Mouse (Mus musculus) CH12.LX (cell line): ENCODE results near the gene B3gnt2. TPM values are rescaled to one million over a fixed set of nuclear protein-coding genes. Genes with fewer than 3 reads are reported as not detected.

Experiments
- DNase-seq: peaks from one replicate; pipeline ENCODE4 v3.0.0-alpha.2; 2013; ENCODE audit errors: extremely low read depth
- H3K27ac ChIP-seq: 2 replicates; pipeline ENCODE4 v1.5.1; 2012; ENCODE audit warnings: low read depth, mild to moderate bottlenecking, control low read depth, moderate library complexity; ENCODE audit not compliant: insufficient read depth
- H3K27me3 ChIP-seq: replicated peaks from 2 replicates; pipeline ENCODE3; 2012; ENCODE audit warnings: inconsistent platforms
- H3K36me3 ChIP-seq, 2 experiments: replicated peaks in 1 of 2; 2 replicates each; pipeline versions ENCODE3 to v1.6.1; 2012; ENCODE audit warnings: inconsistent platforms in 1 of 2, low read length in 1 of 2, mild to moderate bottlenecking in 1 of 2, mixed read lengths in 1 of 2, moderate library complexity in 1 of 2; ENCODE audit not compliant: control insufficient read depth in 1 of 2, insufficient read depth in 1 of 2
- H3K4me1 ChIP-seq, 2 experiments: 2 replicates each; pipeline ENCODE4 v1.6.1; 2012; ENCODE audit warnings: inconsistent platforms in 1 of 2, moderate library complexity in 1 of 2; ENCODE audit not compliant: insufficient read depth in 2 of 2, control insufficient read depth in 1 of 2
- H3K4me2 ChIP-seq: 2 replicates; pipeline ENCODE4 v1.6.1; 2012; ENCODE audit warnings: low read depth, mild to moderate bottlenecking, control low read depth; ENCODE audit not compliant: poor library complexity, insufficient read depth, severe bottlenecking
- H3K4me3 ChIP-seq, 3 experiments: fragments of 150-350 bp in 1 of 3; sonication (generic) in 1 of 3; replicated peaks in 1 of 3; 2 replicates each; pipeline versions ENCODE3 to v1.5.1; 2011 to 2012; ENCODE audit warnings: low read depth in 2 of 3, low read length in 2 of 3, mild to moderate bottlenecking in 2 of 3, moderate library complexity in 2 of 3, control low read depth in 1 of 3, improper control_type of control experiment in 1 of 3, inconsistent platforms in 1 of 3, mixed read lengths in 1 of 3; ENCODE audit not compliant: poor library complexity in 1 of 3
- H3K79me2 ChIP-seq: replicated peaks from 2 replicates; pipeline ENCODE4 v1.6.1; 2012; ENCODE audit warnings: mild to moderate bottlenecking, moderate library complexity; ENCODE audit not compliant: control insufficient read depth, poor library complexity, insufficient read depth, severe bottlenecking; ENCODE audit errors: extremely low read depth
- H3K9ac ChIP-seq: 2 replicates; pipeline ENCODE4 v1.6.1; 2012; ENCODE audit warnings: low read depth, mild to moderate bottlenecking, control low read depth, moderate library complexity; ENCODE audit not compliant: insufficient read depth
- H3K9me3 ChIP-seq: replicated peaks from 2 replicates; pipeline ENCODE3; 2012; ENCODE audit warnings: low read length, inconsistent platforms, mixed read lengths
- BHLHE40 ChIP-seq: IDR thresholded peaks from 2 replicates; pipeline ENCODE4 v1.6.1; 2011; ENCODE audit warnings: mild to moderate bottlenecking, low read depth, low read length, improper control_type of control experiment
- CHD1 ChIP-seq: IDR thresholded peaks from 2 replicates; pipeline ENCODE4 v1.6.1; 2012; ENCODE audit warnings: low read depth, low read length, improper control_type of control experiment, inconsistent platforms
- CHD2 ChIP-seq: IDR thresholded peaks from 2 replicates; pipeline ENCODE4 v1.6.1; 2011; ENCODE audit warnings: low read length, improper control_type of control experiment
- CTCF ChIP-seq, 2 experiments: IDR thresholded peaks in 1 of 2; conservative IDR thresholded peaks in 1 of 2; 2 replicates each; pipeline ENCODE4 v1.5.1; 2011 to 2012; ENCODE audit warnings: low read depth in 2 of 2, low read length in 2 of 2, improper control_type of control experiment in 1 of 2, inconsistent platforms in 1 of 2, mild to moderate bottlenecking in 1 of 2, moderate library complexity in 1 of 2
- E2F4 ChIP-seq: IDR thresholded peaks from 2 replicates; pipeline ENCODE4 v1.6.1; 2011; ENCODE audit warnings: low read depth, low read length, improper control_type of control experiment; ENCODE audit not compliant: insufficient replicate concordance
- ELF1 ChIP-seq: IDR thresholded peaks from 2 replicates; pipeline ENCODE4 v1.6.1; 2014; ENCODE audit warnings: low read depth, mild to moderate bottlenecking, inconsistent platforms, low read length, improper control_type of control experiment
- EP300 ChIP-seq: IDR thresholded peaks from 2 replicates; pipeline ENCODE4 v1.6.1; 2011; ENCODE audit warnings: low read length, improper control_type of control experiment
- ETS1 ChIP-seq: conservative IDR thresholded peaks from 2 replicates; pipeline ENCODE4 v1.6.1; 2012; ENCODE audit warnings: low read depth, mild to moderate bottlenecking, inconsistent platforms, low read length, improper control_type of control experiment, moderate library complexity
- GABPA ChIP-seq: IDR thresholded peaks from 2 replicates; pipeline ENCODE4 v1.6.1; 2012; ENCODE audit warnings: low read depth, low read length, improper control_type of control experiment, inconsistent platforms; ENCODE audit not compliant: insufficient replicate concordance
- HCFC1 ChIP-seq: IDR thresholded peaks from 2 replicates; pipeline ENCODE4 v1.6.1; 2012; ENCODE audit warnings: low read depth, mild to moderate bottlenecking, inconsistent platforms, low read length, improper control_type of control experiment
- IRF4 ChIP-seq: IDR thresholded peaks from 2 replicates; pipeline ENCODE4 v1.6.1; 2014; ENCODE audit warnings: low read depth, mild to moderate bottlenecking, inconsistent platforms, low read length, improper control_type of control experiment
- JUN ChIP-seq: IDR thresholded peaks from 2 replicates; pipeline ENCODE4 v1.6.1; 2011; ENCODE audit warnings: low read depth, mild to moderate bottlenecking, low read length, improper control_type of control experiment, moderate library complexity; ENCODE audit not compliant: insufficient read depth
- JUND ChIP-seq: conservative IDR thresholded peaks from 2 replicates; pipeline ENCODE4 v1.6.1; 2011; ENCODE audit warnings: low read depth, low read length, improper control_type of control experiment
- KAT2A ChIP-seq: IDR thresholded peaks from 2 replicates; pipeline ENCODE4 v1.6.1; 2012; ENCODE audit warnings: low read length, improper control_type of control experiment, inconsistent platforms; ENCODE audit not compliant: insufficient replicate concordance
- MAFK ChIP-seq: IDR thresholded peaks from 2 replicates; pipeline ENCODE4 v1.6.1; 2011; ENCODE audit warnings: low read length, improper control_type of control experiment; ENCODE audit not compliant: insufficient replicate concordance
- MAX ChIP-seq: IDR thresholded peaks from 2 replicates; pipeline ENCODE4 v1.6.1; 2011; ENCODE audit warnings: low read length, improper control_type of control experiment
- MAZ ChIP-seq: IDR thresholded peaks from 2 replicates; pipeline ENCODE4 v1.6.1; 2012; ENCODE audit warnings: low read depth, mild to moderate bottlenecking, inconsistent platforms, low read length, improper control_type of control experiment, moderate library complexity
- MEF2A ChIP-seq: IDR thresholded peaks from 2 replicates; pipeline ENCODE4 v1.6.1; 2014; ENCODE audit warnings: low read depth, mild to moderate bottlenecking, inconsistent platforms, low read length, improper control_type of control experiment, borderline replicate concordance
- MXI1 ChIP-seq: IDR thresholded peaks from 2 replicates; pipeline ENCODE4 v1.6.1; 2011; ENCODE audit warnings: mild to moderate bottlenecking, low read depth, low read length, improper control_type of control experiment
- MYC ChIP-seq: IDR thresholded peaks from 2 replicates; pipeline ENCODE4 v1.6.1; 2011; ENCODE audit warnings: low read depth, mild to moderate bottlenecking, improper control_type of control experiment, low read length
- NELFE ChIP-seq: IDR thresholded peaks from 2 replicates; pipeline ENCODE4 v1.6.1; 2011; ENCODE audit warnings: low read depth, low read length, improper control_type of control experiment
- NRF1 ChIP-seq: IDR thresholded peaks from 2 replicates; pipeline ENCODE4 v1.6.1; 2014; ENCODE audit warnings: low read depth, mild to moderate bottlenecking, inconsistent platforms, low read length, improper control_type of control experiment, moderate library complexity
- PAX5 ChIP-seq: IDR thresholded peaks from 2 replicates; pipeline ENCODE4 v1.6.1; 2012; ENCODE audit warnings: low read length, inconsistent platforms, mixed read lengths
- POLR2A ChIP-seq: IDR thresholded peaks from 2 replicates; pipeline ENCODE4 v1.6.1; 2011; ENCODE audit warnings: low read depth, mild to moderate bottlenecking, improper control_type of control experiment, low read length
- POLR2AphosphoS2 ChIP-seq: IDR thresholded peaks from 2 replicates; pipeline ENCODE4 v1.6.1; 2011; ENCODE audit warnings: low read depth, low read length, improper control_type of control experiment
- RAD21 ChIP-seq: IDR thresholded peaks from 2 replicates; pipeline ENCODE4 v1.6.1; 2011; ENCODE audit warnings: low read depth, mild to moderate bottlenecking, low read length, improper control_type of control experiment, moderate library complexity
- RCOR1 ChIP-seq: conservative IDR thresholded peaks from 2 replicates; pipeline ENCODE4 v1.6.1; 2012; ENCODE audit warnings: low read depth, mild to moderate bottlenecking, inconsistent platforms, low read length, improper control_type of control experiment
- SIN3A ChIP-seq: IDR thresholded peaks from 2 replicates; pipeline ENCODE4 v1.6.1; 2012; ENCODE audit warnings: low read length, improper control_type of control experiment, inconsistent platforms
- SMC3 ChIP-seq: IDR thresholded peaks from 2 replicates; pipeline ENCODE4 v1.6.1; 2011; ENCODE audit warnings: low read depth, low read length, improper control_type of control experiment
- TBP ChIP-seq: conservative IDR thresholded peaks from 2 replicates; pipeline ENCODE4 v1.6.1; 2011; ENCODE audit warnings: low read depth, low read length, improper control_type of control experiment
- TCF12 ChIP-seq: IDR thresholded peaks from 2 replicates; pipeline ENCODE4 v1.6.1; 2014; ENCODE audit warnings: low read depth, mild to moderate bottlenecking, inconsistent platforms, low read length, improper control_type of control experiment
- UBTF ChIP-seq: IDR thresholded peaks from 2 replicates; pipeline ENCODE4 v1.6.1; 2012; ENCODE audit warnings: low read depth, mild to moderate bottlenecking, inconsistent platforms, low read length, improper control_type of control experiment, moderate library complexity
- USF1 ChIP-seq: IDR thresholded peaks from 2 replicates; pipeline ENCODE4 v1.6.1; 2014; ENCODE audit warnings: low read depth, mild to moderate bottlenecking, inconsistent platforms, low read length, improper control_type of control experiment
- USF2 ChIP-seq: conservative IDR thresholded peaks from 2 replicates; pipeline ENCODE4 v1.6.1; 2011; ENCODE audit warnings: low read depth, low read length, improper control_type of control experiment
- ZC3H11A ChIP-seq: IDR thresholded peaks from 2 replicates; pipeline ENCODE4 v1.6.1; 2012; ENCODE audit warnings: low read depth, mild to moderate bottlenecking, inconsistent platforms, low read length, improper control_type of control experiment
- ZKSCAN1 ChIP-seq: IDR thresholded peaks from 2 replicates; pipeline ENCODE4 v1.6.1; 2012; ENCODE audit warnings: low read depth, inconsistent platforms, low read length, improper control_type of control experiment, borderline replicate concordance
- ZMIZ1 ChIP-seq: IDR thresholded peaks from 2 replicates; pipeline ENCODE4 v1.6.1; 2012; ENCODE audit warnings: low read depth, mild to moderate bottlenecking, inconsistent platforms, low read length, improper control_type of control experiment
- ZNF384 ChIP-seq: IDR thresholded peaks from 2 replicates; pipeline ENCODE4 v1.6.1; 2012; ENCODE audit warnings: low read depth, low read length, improper control_type of control experiment, inconsistent platforms
- dilution Hi-C: fragments of 300-500 bp; cut with MboI; formaldehyde crosslinking; loops from 2 replicates; pipeline ENCODE4 v1.14.3; 2020; ENCODE audit warnings: low sequenced_read_pairs; ENCODE audit not compliant: extremely low pct_unique_long_range_greater_than_20kb, extremely low pct_ligation_motif_present
- in situ Hi-C: fragments of 300-500 bp; cut with MboI; formaldehyde crosslinking; loops from 3 replicates; pipeline ENCODE4 v1.14.3; 2019; ENCODE audit warnings: low sequenced_read_pairs, low pct_ligation_motif_present, low pct_unique_long_range_greater_than_20kb, mixed read lengths
- polyA plus RNA-seq: library from polyadenylated mRNA; unstranded; fragments of >175 nt; gene quantifications from 2 replicates; pipeline ENCODE4 v1.2.1, GENCODE M21; 2012; ENCODE audit warnings: low read depth; ENCODE audit not compliant: insufficient read length
- total RNA-seq, 2 experiments: library from RNA; depleted of rRNA; stranded (reverse); fragments of 300-350 nt in 1 of 2; fragments of >200 nt in 1 of 2; gene quantifications; 2 replicates each; pipeline ENCODE4 v1.2.3; 2012 to 2014

B3gnt2 gene
- total and polyA plus RNA-seq, 3 experiments: 74.6 to 96.0 (median 75.2) TPM

DNA sequence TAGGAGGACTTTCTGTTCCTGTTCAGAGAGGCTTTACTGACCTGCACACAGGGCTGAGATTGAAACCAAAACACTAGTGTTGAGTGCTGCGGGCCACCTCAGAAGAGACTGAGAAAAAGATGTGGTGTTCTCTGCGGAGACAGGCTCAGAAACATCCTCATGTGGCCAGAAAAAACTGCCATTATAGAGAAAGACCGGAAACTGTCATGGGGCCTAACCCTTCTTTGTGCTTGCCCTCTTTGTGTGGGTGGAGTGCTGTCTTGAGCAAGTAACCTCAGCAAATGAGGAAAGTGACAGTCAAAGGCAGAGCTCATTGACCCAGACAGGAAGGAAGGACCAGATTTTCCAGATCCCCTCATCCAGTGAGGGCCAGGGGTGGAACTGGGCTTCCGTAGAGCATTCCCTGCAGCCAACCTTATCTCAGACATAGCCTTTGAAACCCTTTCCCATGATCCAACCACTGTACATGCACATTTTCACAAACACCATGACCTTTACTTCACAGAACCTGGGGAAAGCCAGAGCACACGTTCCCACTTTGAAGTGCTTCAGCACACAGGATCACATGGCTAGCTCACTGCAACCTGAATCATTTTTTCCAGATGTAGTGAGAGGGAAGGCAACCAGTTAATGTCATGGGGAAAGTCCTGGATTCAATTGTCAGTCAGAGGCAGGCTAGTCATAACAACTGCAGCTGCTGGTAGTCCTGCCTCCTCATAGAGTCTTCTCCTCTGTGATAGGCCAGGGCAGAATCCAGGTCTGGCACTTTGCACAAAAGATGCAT lies 46.6 kb downstream of the B3gnt2 start:
- TF ChIP-seq IRF4: peak; percentile 88
- 0 out of 2 replicates have a peak, but pooled peaks have one; percentile 58 for TF ChIP-seq KAT2A
- TF ChIP-seq JUND: peak; percentile 96
- peak; percentile 94 for TF ChIP-seq MAX
- peak; percentile 69 for TF ChIP-seq HCFC1
- peak; percentile 95 for TF ChIP-seq MYC
- peak; percentile 54; the same call in 1 of the 2 replicates for TF ChIP-seq POLR2AphosphoS2
- 0 out of 2 replicates have a peak, but pooled peaks have one; percentile 33 for TF ChIP-seq NRF1
- peak; percentile 97 for TF ChIP-seq JUN
- TF ChIP-seq RCOR1: 0 out of 2 replicates have a peak, but pooled peaks have one; percentile 77
- TF ChIP-seq UBTF: peak; percentile 80
- TF ChIP-seq TBP: peak; percentile 93
- no peak for TF ChIP-seq ZKSCAN1
- TF ChIP-seq GABPA: no peak; the same call in 1 of the 2 replicates
- TF ChIP-seq USF1: peak; percentile 58
- peak; percentile 71 for TF ChIP-seq POLR2A
- TF ChIP-seq MAZ: peak; percentile 88
- peak; percentile 31 for TF ChIP-seq RAD21
- TF ChIP-seq ETS1: peak; percentile 98
- TF ChIP-seq ZMIZ1: peak; percentile 83
- peak; percentile 85 for TF ChIP-seq ZNF384
- TF ChIP-seq NELFE: peak; percentile 68
- TF ChIP-seq EP300: peak; percentile 92
- TF ChIP-seq CHD2: peak; percentile 78
- TF ChIP-seq CTCF (conservative IDR thresholded peaks at IDR 0.05 in 1 of 2, IDR thresholded peaks at IDR 0.05 in 1 of 2; ENCODE audit: low read depth in 2 of 2, low read length in 2 of 2): no peak
- no peak for TF ChIP-seq PAX5
- TF ChIP-seq BHLHE40: peak; percentile 94
- TF ChIP-seq ELF1: peak; percentile 76
- TF ChIP-seq MEF2A: peak; percentile 79
- TF ChIP-seq E2F4: peak; percentile 69; the same call in 1 of the 2 replicates
- no peak; the same call in 1 of the 2 replicates for TF ChIP-seq ZC3H11A
- TF ChIP-seq CHD1: peak; percentile 79
- peak; percentile 56 for TF ChIP-seq SMC3
- peak; percentile 93 for TF ChIP-seq SIN3A
- peak; percentile 46 for TF ChIP-seq USF2
- peak; percentile 92 for TF ChIP-seq MXI1
- peak; percentile 82 for TF ChIP-seq TCF12
- TF ChIP-seq MAFK: peak; percentile 83; the same call in 1 of the 2 replicates
- dilution Hi-C loops (no loop called here), in situ Hi-C loops (no loop called here)
- Histone ChIP-seq H3K4me3 (peak overlapping the region; percentile 34 to 45 (median 42)), H3K9ac (peak overlapping the region; percentile 65), H3K27me3 (no peaks in the 10 kb centered on the region), H3K4me2 (peak overlapping the region; percentile 68), H3K79me2 (no peaks in the 10 kb centered on the region), H3K9me3 (no peaks in the 10 kb centered on the region), H3K27ac (peak overlapping the region; percentile 97), H3K4me1 (peaks cover 58 to 96% of the 10 kb centered on the region in 2 experiments), H3K36me3 (peaks cover 0 to 7% of the 10 kb centered on the region in 2 experiments)
- peak; percentile 96 for DNase-seq
